Mouse (Mus musculus): ENCODE measurements at regions not wholly inside any gene's neighbourhood (a gene's known extent, or its start where the extent isn't known, plus 50 kb on each side); places are given as distances from the start of the nearest gene placed in this dataset.

- no peak for TF ChIP-seq CTCF (IDR thresholded peaks at IDR 0.05; ENCODE audit: extremely low read depth, insufficient read depth, insufficient read length, insufficient replicate concordance)
- no peak for TF ChIP-seq POLR2A (IDR thresholded peaks at IDR 0.05; ENCODE audit: low read depth, low read length)
These were observed 646.1 kb downstream of the Sox6 start for GRCm38 (mm10) chr7:115392520-115392919.
